Mouse (Mus musculus): ENCODE results near the gene Cmtm2b.
"Not testable (repeated sequence)": the region's sequence is repeated elsewhere in the genome, so short reads cannot be mapped to it uniquely, and the experiment has no call there.

- not testable (repeated sequence) for TF ChIP-seq POLR2A (IDR thresholded peaks at IDR 0.05; ENCODE audit: control insufficient read depth, low read depth, low read length); CTCF (IDR thresholded peaks at IDR 0.05; ENCODE audit: control insufficient read depth, insufficient read depth, insufficient replicate concordance, low read depth, low read length)
Observed at GRCm38 (mm10) chr8:104321267-104321666, 763 bp upstream of the Cmtm2b start, which contains the start of gene Gm11020.

Measured in testis, adult 2 months (tissue).